Mouse (Mus musculus) MEL (cell line): ENCODE measurements around the gene Rmnd1.

Source experiments
- CTCF ChIP-seq, 3 experiments: IDR thresholded peaks in 2 of 3; conservative IDR thresholded peaks in 1 of 3; 2 replicates each; pipeline ENCODE4 v1.5.1; 2011 to 2012; ENCODE audit warnings: low read length in 3 of 3, low read depth in 2 of 3, mild to moderate bottlenecking in 2 of 3, improper control_type of control experiment in 1 of 3, inconsistent platforms in 1 of 3, mixed read lengths in 1 of 3, moderate library complexity in 1 of 3; ENCODE audit not compliant: control insufficient read depth in 1 of 3, insufficient read depth in 1 of 3, poor library complexity in 1 of 3, severe bottlenecking in 1 of 3
- EP300 ChIP-seq, 2 experiments: IDR thresholded peaks; 2 replicates each; pipeline ENCODE4 v1.6.1; 2011; ENCODE audit warnings: improper control_type of control experiment in 2 of 2, low read length in 2 of 2, low read depth in 1 of 2, mild to moderate bottlenecking in 1 of 2
- GATA1 ChIP-seq: IDR thresholded peaks from 2 replicates; pipeline ENCODE4 v1.6.1; 2011; ENCODE audit warnings: low read depth, low read length, improper control_type of control experiment
- MAFK ChIP-seq: IDR thresholded peaks from 2 replicates; pipeline ENCODE4 v1.6.1; 2011; ENCODE audit warnings: low read depth, mild to moderate bottlenecking, low read length, improper control_type of control experiment, borderline replicate concordance
- MAZ ChIP-seq: IDR thresholded peaks from 2 replicates; pipeline ENCODE4 v1.6.1; 2012; ENCODE audit warnings: low read depth, mild to moderate bottlenecking, inconsistent platforms, low read length, improper control_type of control experiment
- MXI1 ChIP-seq: IDR thresholded peaks from 2 replicates; pipeline ENCODE4 v1.6.1; 2011; ENCODE audit warnings: mild to moderate bottlenecking, low read depth, low read length, improper control_type of control experiment
- POLR2A ChIP-seq, 2 experiments: IDR thresholded peaks; 2 replicates each; pipeline ENCODE4 v1.6.1; 2011 to 2012; ENCODE audit warnings: low read length in 2 of 2, mild to moderate bottlenecking in 2 of 2, control low read depth in 1 of 2, improper control_type of control experiment in 1 of 2, low read depth in 1 of 2, moderate library complexity in 1 of 2; ENCODE audit not compliant: control insufficient read depth in 1 of 2, insufficient read depth in 1 of 2, poor library complexity in 1 of 2
- SIN3A ChIP-seq: IDR thresholded peaks from 2 replicates; pipeline ENCODE4 v1.6.1; 2012; ENCODE audit warnings: low read length, improper control_type of control experiment, inconsistent platforms
- USF1 ChIP-seq: IDR thresholded peaks from 2 replicates; pipeline ENCODE4 v1.6.1; 2014; ENCODE audit warnings: low read depth, mild to moderate bottlenecking, inconsistent platforms, low read length, improper control_type of control experiment, moderate library complexity

- TF ChIP-seq MAFK (no peak), CTCF (IDR thresholded peaks at IDR 0.05 in 2 of 3, conservative IDR thresholded peaks at IDR 0.05 in 1 of 3; ENCODE audit: control insufficient read depth in 1 of 3, insufficient read depth in 1 of 3, low read depth in 2 of 3, low read length in 3 of 3, poor library complexity in 1 of 3, severe bottlenecking in 1 of 3) (no peak), POLR2A (IDR thresholded peaks at IDR 0.05; ENCODE audit: control insufficient read depth in 1 of 2, insufficient read depth in 1 of 2, low read depth in 1 of 2, low read length in 2 of 2, poor library complexity in 1 of 2) (no peak), MAZ (no peak), EP300 (IDR thresholded peaks at IDR 0.05; ENCODE audit: low read depth in 1 of 2, low read length in 2 of 2) (no peak), USF1 (no peak), GATA1 (no peak), SIN3A (no peak), MXI1 (no peak)
Observed at GRCm38 (mm10) chr10:4475431-4475830, 43.2 kb upstream of the Rmnd1 start.
